Mouse (Mus musculus) lung, postnatal 0 days (tissue): ENCODE data around the gene Fam177a. TPM values are rescaled to one million over a fixed set of nuclear protein-coding genes. Genes with fewer than 3 reads are reported as not detected.
"Not testable (repeated sequence)": the region's sequence is repeated elsewhere in the genome, so short reads cannot be mapped to it uniquely, and the experiment has no call there.

Experiments used
- ATAC-seq: fragments of 200-750 bp; cut with Nextera tagmentation; 2 replicates; pipeline ENCODE4 v1.8.0; 2017; ENCODE audit warnings: moderate library complexity
- DNase-seq: peaks from one replicate; pipeline ENCODE4 v3.0.0-alpha.2; 2016; ENCODE audit warnings: low spot score
- H3K27ac ChIP-seq: fragments of 300-500 bp; sonication (generic); 2 replicates; pipeline ENCODE4 v1.5.1; 2014; ENCODE audit warnings: antibody characterized with exemption, mild to moderate bottlenecking, low read length, mixed read lengths
- H3K27me3 ChIP-seq: fragments of 300-500 bp; sonication (generic); replicated peaks from 2 replicates; pipeline ENCODE4 v1.6.1; 2014; ENCODE audit warnings: low read length, mixed read lengths; ENCODE audit not compliant: insufficient read depth
- H3K36me3 ChIP-seq: fragments of 300-500 bp; sonication (generic); 2 replicates; pipeline ENCODE4 v1.6.1; 2014; ENCODE audit warnings: low read length, mixed read lengths; ENCODE audit not compliant: insufficient read depth
- H3K4me1 ChIP-seq: fragments of 300-500 bp; sonication (generic); 2 replicates; pipeline ENCODE4 v1.6.1; 2014; ENCODE audit warnings: antibody characterized with exemption, low read depth, low read length, mixed read lengths; ENCODE audit not compliant: insufficient read depth
- H3K4me2 ChIP-seq: fragments of 300-500 bp; sonication (generic); replicated peaks from 2 replicates; pipeline ENCODE4 v1.6.1; 2014; ENCODE audit warnings: low read depth, mild to moderate bottlenecking, low read length, moderate library complexity, mixed read lengths
- H3K4me3 ChIP-seq: fragments of 300-500 bp; sonication (generic); 2 replicates; pipeline ENCODE4 v1.5.1; 2014; ENCODE audit warnings: low read depth, low read length
- H3K9ac ChIP-seq: fragments of 300-500 bp; sonication (generic); replicated peaks from 2 replicates; pipeline ENCODE4 v1.6.1; 2014; ENCODE audit warnings: low read depth, mild to moderate bottlenecking
- H3K9me3 ChIP-seq: fragments of 300-500 bp; sonication (generic); 2 replicates; pipeline ENCODE4 v1.6.1; 2016; ENCODE audit warnings: low read length, mixed read lengths
- CTCF ChIP-seq: IDR thresholded peaks from 2 replicates; pipeline ENCODE4 v1.5.1; 2016; ENCODE audit warnings: antibody characterized with exemption, mild to moderate bottlenecking
- EP300 ChIP-seq: IDR thresholded peaks from 2 replicates; pipeline ENCODE4 v1.6.1; 2016; ENCODE audit warnings: antibody characterized with exemption, mild to moderate bottlenecking, control low read depth
- WGBS: fragments of 180-500 bp; shearing (Covaris S2); extraction: QIAGEN DNeasy Blood & Tissue Kit; methylation state at CpG from one replicate; pipeline ENCODE4 v1.1.7; 2014; 5-methylcytosine and 5-hydroxymethylcytosine counted together
- polyA plus RNA-seq: library from polyadenylated mRNA; unstranded; fragments of >200 nt; fragmentation: Nextera tagmentation; extraction: Ambion mirVana; gene quantifications from 2 replicates; pipeline ENCODE4 v1.2.1, GENCODE M21; 2015

The Fam177a gene
- polyA plus RNA-seq: 53.0 and 56.1 TPM in 2 replicates

GRCm38 (mm10) chr12:55124242-55124641, at the start of gene Fam177a:
Fam177a (plus strand) TSS chr12:55124469.
- WGBS: no CpG with 5 or more reads among the region's 40 CpGs
- H3K9ac ChIP-seq: not testable (repeated sequence)
- ATAC-seq: peak; percentile 99

GRCm38 (mm10) chr12:55075296-55075695, 49.0 kb upstream of the Fam177a start:
- TF ChIP-seq EP300: no peak
- TF ChIP-seq CTCF: no peak
- DNase-seq: no peak
- no peaks in the 10 kb centered on the region for H3K9me3 ChIP-seq
- no peaks in the 10 kb centered on the region for H3K36me3 ChIP-seq
- ATAC-seq: no peak
- H3K27me3 ChIP-seq: no peaks in the 10 kb centered on the region
- no peak overlapping the region for H3K9ac ChIP-seq
- H3K4me3 ChIP-seq: no peak overlapping the region
- no peak overlapping the region for H3K27ac ChIP-seq
- no peaks in the 10 kb centered on the region for H3K4me1 ChIP-seq
- 88% methylated on average over 2 of the region's 2 CpGs for WGBS
- H3K4me2 ChIP-seq: no peak overlapping the region

More at GRCm38 (mm10) chr12:55124242-55124641, at the start of gene Fam177a:
- H3K36me3 ChIP-seq, DNase-seq, H3K27me3 ChIP-seq, H3K27ac ChIP-seq, H3K9me3 ChIP-seq, H3K4me2 ChIP-seq, H3K4me3 ChIP-seq, H3K4me1 ChIP-seq: not testable (repeated sequence)

GRCm38 (mm10) chr12:55078706-55079105, 45.6 kb upstream of the Fam177a start:
- H3K9ac ChIP-seq, H3K4me3 ChIP-seq, H3K4me2 ChIP-seq, H3K36me3 ChIP-seq, H3K9me3 ChIP-seq, ATAC-seq, H3K4me1 ChIP-seq, H3K27me3 ChIP-seq, H3K27ac ChIP-seq: not testable (repeated sequence)
- peak; percentile 18 for DNase-seq
- TF ChIP-seq CTCF: peak; percentile 44; the same call in 1 of the 2 replicates
- 28% methylated on average over 2 of the region's 2 CpGs for WGBS

- TF ChIP-seq EP300: peak; percentile 65; the same call in 1 of the 2 replicates
- peak within 1 kb of the TSS; percentile 59 for H3K4me3 ChIP-seq
- peak within 1 kb of the TSS; percentile 51 for H3K4me2 ChIP-seq
- not testable (repeated sequence) for H3K36me3 ChIP-seq, H3K27me3 ChIP-seq, H3K9me3 ChIP-seq, H3K4me1 ChIP-seq
- DNase-seq (peak; percentile 97), ATAC-seq (peak; percentile 97)
- H3K9ac ChIP-seq: peak within 1 kb of the TSS; percentile 81
- H3K27ac ChIP-seq: peak within 1 kb of the TSS; percentile 87
- WGBS: under 1% methylated on average over 53 of the region's 60 CpGs
These were observed 44.3 kb upstream of the Fam177a start, which contains the start of the genes 2700097O09Rik and Srp54a for GRCm38 (mm10) chr12:55079726-55080600. 2700097O09Rik (minus strand) TSS chr12:55080110. Srp54a (plus strand) TSS chr12:55080262.

GRCm38 (mm10) chr12:55080601-55080942, 43.7 kb upstream of the Fam177a start:
- peak overlapping the region; percentile 87 for H3K27ac ChIP-seq
- not testable (repeated sequence) for H3K4me1 ChIP-seq, H3K9me3 ChIP-seq, DNase-seq, H3K27me3 ChIP-seq, H3K36me3 ChIP-seq
- H3K4me3 ChIP-seq: peak overlapping the region; percentile 59
- WGBS: under 1% methylated on average over 25 of the region's 25 CpGs
- peak overlapping the region; percentile 47 for H3K4me2 ChIP-seq
- peak; percentile 36 for ATAC-seq
- H3K9ac ChIP-seq: peak overlapping the region; percentile 81

GRCm38 (mm10) chr12:55092127-55092526, 32.1 kb upstream of the Fam177a start:
- H3K4me3 ChIP-seq, H3K4me2 ChIP-seq, DNase-seq, H3K27ac ChIP-seq, H3K27me3 ChIP-seq, ATAC-seq, H3K9me3 ChIP-seq, H3K9ac ChIP-seq, H3K36me3 ChIP-seq, H3K4me1 ChIP-seq: not testable (repeated sequence)
- 67% methylated on average over 1 of the region's 7 CpGs for WGBS

- H3K4me3 ChIP-seq, DNase-seq, H3K9ac ChIP-seq, H3K4me2 ChIP-seq, H3K36me3 ChIP-seq, ATAC-seq, H3K27me3 ChIP-seq, H3K27ac ChIP-seq, H3K4me1 ChIP-seq, H3K9me3 ChIP-seq: not testable (repeated sequence)
- no CpG with 5 or more reads among the region's 7 CpGs for WGBS
These were observed 11.7 kb upstream of the Fam177a start for GRCm38 (mm10) chr12:55112616-55113015.

GRCm38 (mm10) chr12:55124731-55125130, 462 bp downstream of the Fam177a start:
- not testable (repeated sequence) for H3K4me2 ChIP-seq, H3K9me3 ChIP-seq, H3K36me3 ChIP-seq, DNase-seq, H3K4me3 ChIP-seq, H3K4me1 ChIP-seq, H3K27ac ChIP-seq, H3K9ac ChIP-seq, H3K27me3 ChIP-seq
- no CpG with 5 or more reads among the region's 18 CpGs for WGBS
- ATAC-seq: peak; percentile 71

GRCm38 (mm10) chr12:55135540-55135939, 11.3 kb downstream of the Fam177a start:
- no CpG with 5 or more reads among the region's 6 CpGs for WGBS

More at GRCm38 (mm10) chr12:55135540-55135939, 11.3 kb downstream of the Fam177a start:
- not testable (repeated sequence) for H3K4me3 ChIP-seq, H3K27me3 ChIP-seq, H3K27ac ChIP-seq, ATAC-seq, H3K36me3 ChIP-seq, H3K4me2 ChIP-seq, H3K9ac ChIP-seq, H3K4me1 ChIP-seq, DNase-seq, H3K9me3 ChIP-seq
